Mouse (Mus musculus) kidney, embryonic 16.5 days (tissue): ENCODE measurements around the gene Aes. TPM values are rescaled to one million over a fixed set of nuclear protein-coding genes. Genes with fewer than 3 reads are reported as not detected.

Experiments used
- ATAC-seq: fragments of 200-750 bp; cut with Nextera tagmentation; 2 replicates; pipeline ENCODE4 v1.8.0; 2017; ENCODE audit warnings: moderate TSS enrichment; ENCODE audit not compliant: low FRiP score, low TSS enrichment
- H3K27ac ChIP-seq: fragments of 300-500 bp; sonication (generic); 2 replicates; pipeline ENCODE4 v1.5.1; 2014; ENCODE audit warnings: low read length
- H3K27me3 ChIP-seq: fragments of 300-500 bp; sonication (generic); 2 replicates; pipeline ENCODE4 v1.6.1; 2014; ENCODE audit warnings: low read length, control low read depth, mixed read lengths; ENCODE audit not compliant: insufficient read depth
- H3K36me3 ChIP-seq: fragments of 300-500 bp; sonication (generic); 2 replicates; pipeline ENCODE4 v1.6.1; 2014; ENCODE audit warnings: low read length, control low read depth, mixed read lengths; ENCODE audit not compliant: insufficient read depth
- H3K4me1 ChIP-seq: fragments of 300-500 bp; sonication (generic); 2 replicates; pipeline ENCODE4 v1.6.1; 2014; ENCODE audit warnings: low read length, control low read depth, mixed read lengths; ENCODE audit not compliant: insufficient read depth
- H3K4me2 ChIP-seq: fragments of 300-500 bp; sonication (generic); replicated peaks from 2 replicates; pipeline ENCODE4 v1.6.1; 2014; ENCODE audit warnings: low read depth, low read length
- H3K4me3 ChIP-seq: fragments of 300-500 bp; sonication (generic); 2 replicates; pipeline ENCODE4 v1.5.1; 2014; ENCODE audit warnings: mild to moderate bottlenecking, low read length
- H3K9ac ChIP-seq: fragments of 300-500 bp; sonication (generic); replicated peaks from 2 replicates; pipeline ENCODE4 v1.6.1; 2014; ENCODE audit warnings: low read length
- H3K9me3 ChIP-seq: fragments of 300-500 bp; sonication (generic); 2 replicates; pipeline ENCODE4 v1.6.1; 2016; ENCODE audit warnings: low read length, control low read depth
- WGBS: fragments of 180-500 bp; shearing (Covaris S2); extraction: QIAGEN DNeasy Blood & Tissue Kit; methylation state at CpG from one replicate; pipeline ENCODE4 v1.1.7; 2014; 5-methylcytosine and 5-hydroxymethylcytosine counted together
- polyA plus RNA-seq: library from polyadenylated mRNA; unstranded; fragments of >200 nt; fragmentation: Nextera tagmentation; extraction: Ambion mirVana; gene quantifications from 2 replicates; pipeline ENCODE4 v1.2.1, GENCODE M21; 2015

The Aes gene
- polyA plus RNA-seq, 1 experiment from 2014 or later, result 487 TPM

DNA sequence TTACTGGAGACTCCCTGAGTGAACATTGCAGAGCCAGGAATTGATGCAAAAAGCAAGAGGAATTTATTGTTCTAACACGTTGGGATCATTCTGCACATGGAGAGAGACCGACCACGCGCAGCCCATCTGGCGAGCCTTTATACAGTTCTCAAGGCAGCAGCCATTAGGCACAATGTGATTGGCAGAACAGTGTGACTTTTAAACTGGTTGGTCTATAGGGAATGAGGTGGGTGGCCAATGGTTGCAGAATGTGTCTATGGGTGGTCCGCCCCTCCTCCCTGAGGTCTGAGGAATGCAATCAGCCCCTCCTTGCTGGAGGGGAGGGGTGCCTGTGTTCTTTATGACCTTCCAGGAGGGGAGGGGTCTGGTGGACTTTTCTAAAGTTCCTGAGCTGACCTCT lies 56.2 kb downstream of the Aes start:
- Histone ChIP-seq H3K4me3 (no peak overlapping the region), H3K27ac (no peak overlapping the region), H3K27me3 (no peaks in the 10 kb centered on the region), H3K9me3 (peaks cover 6% of the 10 kb centered on the region; the same call in 1 of the 2 replicates), H3K4me2 (no peak overlapping the region), H3K9ac (no peak overlapping the region), H3K36me3 (no peaks in the 10 kb centered on the region), H3K4me1 (no peaks in the 10 kb centered on the region; the same call in 1 of the 2 replicates)
- 28% methylated on average over 6 of the region's 6 CpGs for WGBS
- ATAC-seq, result 0 out of 2 replicates have a peak, but pooled peaks have one; percentile 59

Other genes starting within 250 kb of the Aes start
- gene Cactin, start 238.4 kb upstream of the Aes start, polyA plus RNA-seq, result 42.3 and 43.2 TPM in 2 replicates
- gene Tbxa2r, start 230.8 kb upstream of the Aes start, polyA plus RNA-seq, result 19.7 and 20.2 TPM in 2 replicates
- gene Gipc3, start 216.2 kb upstream of the Aes start, polyA plus RNA-seq, result 0.09 TPM in 2 replicates
- gene Hmg20b, start 209.0 kb upstream of the Aes start, polyA plus RNA-seq, result 90.6 and 94.5 TPM in 2 replicates
- 9.8 and 12.5 TPM in 2 replicates for gene Mfsd12, start 202.0 kb upstream of the Aes start, polyA plus RNA-seq
- gene 4930404N11Rik, start 193.7 kb upstream of the Aes start, polyA plus RNA-seq, result 0.98 and 1.2 TPM in 2 replicates
- 111 and 115 TPM in 2 replicates for gene Fzr1, start 181.0 kb upstream of the Aes start, polyA plus RNA-seq
- 87.6 and 104 TPM in 2 replicates for gene Dohh, start 175.1 kb upstream of the Aes start, polyA plus RNA-seq
- 5.0 and 5.2 TPM in 2 replicates for gene Gm48551, start 175.0 kb upstream of the Aes start, polyA plus RNA-seq
- gene Gm48552, start 170.5 kb upstream of the Aes start, polyA plus RNA-seq, result 1.4 and 1.6 TPM in 2 replicates
- 42.7 and 44.1 TPM in 2 replicates for gene Smim24, start 166.4 kb upstream of the Aes start, polyA plus RNA-seq
- gene Nfic, start 103.9 kb upstream of the Aes start, polyA plus RNA-seq, result 87.8 and 92.0 TPM in 2 replicates
- gene Celf5, start 76.8 kb upstream of the Aes start, polyA plus RNA-seq, result 0.29 and 0.67 TPM in 2 replicates
- 107 and 112 TPM in 2 replicates for gene Ncln, start 63.1 kb upstream of the Aes start, polyA plus RNA-seq
- gene S1pr4, start 59.4 kb upstream of the Aes start, polyA plus RNA-seq, result 1.5 and 1.7 TPM in 2 replicates
- 0.70 and 0.98 TPM in 2 replicates for gene Gna15, start 35.3 kb upstream of the Aes start, polyA plus RNA-seq
- 92.3 and 92.7 TPM in 2 replicates for gene Gna11, start 14.3 kb upstream of the Aes start, polyA plus RNA-seq
- gene Tle2, start 15.1 kb downstream of the Aes start, polyA plus RNA-seq, result 41.0 and 52.0 TPM in 2 replicates
- 18.5 and 22.8 TPM in 2 replicates for gene Tle6, start 41.6 kb downstream of the Aes start, polyA plus RNA-seq
- 0.66 and 0.82 TPM in 2 replicates for gene BC025920, start 46.8 kb downstream of the Aes start, polyA plus RNA-seq
- gene Sirt6, start 68.3 kb downstream of the Aes start, polyA plus RNA-seq, result 41.8 and 48.4 TPM in 2 replicates
- 16.0 and 17.6 TPM in 2 replicates for gene Ankrd24, start 69.1 kb downstream of the Aes start, polyA plus RNA-seq
- 5.6 and 6.3 TPM in 2 replicates for gene Gm10778, start 89.6 kb downstream of the Aes start, polyA plus RNA-seq
- 17.9 and 19.4 TPM in 2 replicates for gene Zfp433, start 145.3 kb downstream of the Aes start, polyA plus RNA-seq
- 12.1 and 14.4 TPM in 2 replicates for gene Gm3055, start 211.7 kb downstream of the Aes start, polyA plus RNA-seq